Mouse (Mus musculus) heart, postnatal 14 days (tissue): Measurements from ENCODE around the gene Gnpat. TPM values are rescaled to one million over a fixed set of nuclear protein-coding genes. Genes with fewer than 3 reads are reported as not detected.
"Not testable (repeated sequence)": the region's sequence is repeated elsewhere in the genome, so short reads cannot be mapped to it uniquely, and the experiment has no call there.

Experiments used
- DNase-seq, 2 experiments: peaks; one replicate each; pipeline ENCODE4 v3.0.0; 2021 to 2022
- intact Hi-C: fragments of 180-260 bp; cut with DNase I; formaldehyde crosslinking; loops from one replicate; pipeline ENCODE4 v1.15.1; 2025
- total RNA-seq, 2 experiments: library from RNA; stranded (reverse); gene quantifications; 2 replicates each; pipeline ENCODE4 v1.2.3; 2021

Gene Gnpat
- total RNA-seq, 2 experiments from 2014 or later, result 148 to 164 TPM

DNA sequence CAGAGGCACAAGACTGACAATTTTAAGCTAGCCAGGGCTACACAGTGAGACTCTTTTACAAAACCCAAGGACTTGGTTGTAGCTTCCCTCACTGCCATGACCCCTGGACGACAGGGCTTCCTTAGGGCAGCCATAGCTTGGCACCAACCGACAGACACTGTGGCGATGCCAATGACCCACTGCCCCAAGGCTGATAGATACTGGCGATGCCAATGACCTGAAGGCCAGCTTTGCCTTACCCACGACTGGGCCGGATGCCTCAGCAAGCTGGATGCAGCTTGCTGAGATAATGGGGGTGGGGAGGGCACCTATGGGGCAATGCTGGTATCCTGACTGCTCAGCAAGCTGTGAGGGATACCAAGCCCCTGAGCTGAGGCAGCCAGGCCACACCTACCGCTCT is 21.9 kb upstream of the Gnpat start:
- no peak for DNase-seq
- intact Hi-C loops, result no loop called here

GRCm38 (mm10) chr8:124841775-124842174 is 21.1 kb upstream of the Gnpat start:
- DNase-seq, result no peak
- intact Hi-C loops, result no loop called here

- DNase-seq, intact Hi-C loops: not testable (repeated sequence)
These were observed 19.9 kb upstream of the Gnpat start for GRCm38 (mm10) chr8:124842929-124843328.

- DNase-seq, result no peak
- intact Hi-C loops, result no loop called here
These were observed 17.7 kb upstream of the Gnpat start for GRCm38 (mm10) chr8:124845131-124845530.

GRCm38 (mm10) chr8:124845573-124845972 is 17.3 kb upstream of the Gnpat start:
- intact Hi-C loops, result no loop called here
- DNase-seq, result no peak

- no peak for DNase-seq
- intact Hi-C loops, result no loop called here
These were observed 9.3 kb upstream of the Gnpat start for GRCm38 (mm10) chr8:124853511-124853910.

GRCm38 (mm10) chr8:124859466-124859865 is 3.4 kb upstream of the Gnpat start:
- DNase-seq, result peak; percentile 29 to 52
- intact Hi-C loops, result no loop called here

- intact Hi-C loops, result no loop called here
- DNase-seq, result peak in 1 of 2 experiments; percentile 43
These were observed 2.6 kb upstream of the Gnpat start for GRCm38 (mm10) chr8:124860188-124860587.

GRCm38 (mm10) chr8:124863163-124863677 is 387 bp downstream of the Gnpat start:
- no peak for DNase-seq

GRCm38 (mm10) chr8:124863729-124864128 is 896 bp downstream of the Gnpat start:
- intact Hi-C loops, result no loop called here
- DNase-seq, result no peak

More at GRCm38 (mm10) chr8:124863163-124863677, 387 bp downstream of the Gnpat start:
- intact Hi-C loops, result no loop called here

DNA sequence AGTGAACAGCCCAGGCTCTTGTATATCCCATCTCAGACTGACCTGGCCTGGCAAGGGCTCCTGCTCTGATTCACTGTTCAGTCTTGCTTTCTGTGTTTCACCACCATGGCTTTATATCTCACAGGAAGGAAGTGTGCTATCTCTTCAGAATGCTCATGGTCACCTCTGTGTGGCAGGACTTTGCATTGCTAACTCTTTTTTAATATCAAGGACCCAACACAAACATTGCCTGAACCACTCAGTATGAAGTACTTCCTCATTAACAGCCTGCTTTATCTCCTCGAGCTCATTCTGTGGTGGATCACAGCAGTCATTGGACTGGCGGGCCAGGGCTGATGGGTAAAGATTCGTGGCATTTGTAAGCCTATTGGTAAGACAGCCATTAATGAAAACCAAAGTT is 3.8 kb downstream of the Gnpat start:
- intact Hi-C loops, result no loop called here
- DNase-seq, result no peak

GRCm38 (mm10) chr8:124867126-124867525 is 4.3 kb downstream of the Gnpat start:
- DNase-seq, result no peak
- intact Hi-C loops, result no loop called here

DNA sequence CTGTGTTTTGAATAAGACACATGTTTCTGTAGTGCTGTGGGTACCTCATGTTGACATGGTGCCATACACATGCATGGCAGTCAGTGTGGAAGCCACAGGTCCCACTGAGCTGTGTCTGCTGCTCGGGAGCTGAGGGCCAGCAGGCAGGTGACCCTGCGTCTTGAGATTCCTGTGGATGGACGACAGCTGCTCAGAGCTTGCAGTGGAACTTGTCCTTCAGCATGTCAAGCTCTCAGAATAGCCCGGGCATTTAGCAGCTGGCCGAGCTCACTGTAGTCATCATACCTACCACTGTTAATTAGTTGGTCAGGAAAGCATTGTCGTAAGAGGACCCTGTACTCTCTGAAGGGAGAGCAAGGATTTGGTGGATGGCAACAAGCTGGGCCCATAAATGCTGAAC is 6.9 kb downstream of the Gnpat start:
- intact Hi-C loops, result no loop called here
- no peak for DNase-seq

- intact Hi-C loops, result no loop called here
- no peak for DNase-seq
These were observed 8.6 kb downstream of the Gnpat start for GRCm38 (mm10) chr8:124871474-124871873.

DNA sequence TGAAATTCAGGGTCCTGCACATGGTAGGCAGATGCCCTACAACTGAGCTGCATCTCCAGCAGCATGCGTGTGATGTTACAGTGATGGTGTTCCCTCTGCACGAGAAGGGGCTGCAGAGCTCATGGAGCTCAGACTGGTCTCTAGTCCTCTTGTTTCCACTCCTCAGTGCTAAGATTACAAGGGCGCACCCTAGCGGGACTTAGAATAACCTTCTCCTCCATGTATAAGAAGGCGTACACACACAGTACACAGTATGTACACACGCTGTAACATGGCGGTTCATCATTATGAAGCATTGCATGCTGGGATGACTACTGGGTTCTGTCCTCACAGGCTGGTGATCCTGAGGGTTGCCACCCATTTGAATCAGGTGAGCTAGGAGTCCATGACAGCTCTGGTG is 9.2 kb downstream of the Gnpat start:
- intact Hi-C loops, result no loop called here
- DNase-seq, result no peak

DNA sequence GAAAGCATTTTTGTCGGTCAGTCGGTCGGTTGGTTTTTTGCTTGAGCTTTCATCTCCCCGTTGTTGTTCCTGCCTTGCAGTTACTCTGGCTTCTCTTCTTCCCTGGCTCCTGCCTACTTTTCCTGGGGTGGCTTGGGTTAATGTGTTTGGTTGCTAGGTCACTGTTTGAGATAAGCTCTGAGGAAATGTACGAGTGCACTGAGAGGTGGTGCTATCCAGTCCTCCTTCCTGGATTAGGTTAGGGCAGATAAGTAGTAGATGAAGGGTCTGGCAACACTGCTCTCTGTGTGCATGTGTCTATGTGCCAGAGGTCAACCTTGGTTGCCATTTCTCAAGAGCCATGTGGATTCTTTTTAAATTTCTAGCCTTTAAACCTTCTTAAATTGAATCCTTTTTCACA is 9.9 kb downstream of the Gnpat start:
- DNase-seq, result no peak
- intact Hi-C loops, result no loop called here

GRCm38 (mm10) chr8:124878141-124878540 is 15.3 kb downstream of the Gnpat start:
- intact Hi-C loops, result no loop called here

GRCm38 (mm10) chr8:124878946-124879526 is 16.2 kb downstream of the Gnpat start:
- DNase-seq, result no peak
- intact Hi-C loops, result no loop called here

More at GRCm38 (mm10) chr8:124878141-124878540, 15.3 kb downstream of the Gnpat start:
- DNase-seq, result no peak

DNA sequence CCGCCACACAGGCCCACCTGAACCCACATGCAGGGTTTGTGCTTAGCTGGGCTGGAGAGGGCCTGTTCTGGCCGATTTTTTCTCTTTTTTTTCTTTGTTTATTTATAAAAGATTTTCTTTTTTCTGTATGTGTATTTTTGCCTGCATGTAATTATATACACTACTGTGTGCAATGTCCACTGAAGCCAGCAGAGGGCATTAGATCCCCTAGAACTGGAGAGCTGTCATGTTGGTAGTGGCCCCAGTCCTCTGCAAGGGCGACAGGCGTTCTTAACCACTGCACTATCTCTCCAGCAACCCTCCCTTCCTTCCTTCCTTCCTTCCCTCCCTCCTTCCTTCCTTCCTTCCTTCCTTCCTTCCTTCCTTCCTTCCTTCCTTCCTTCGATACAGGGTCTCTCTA is 25.6 kb downstream of the Gnpat start:
- DNase-seq, result no peak
- intact Hi-C loops, result no loop called here

GRCm38 (mm10) chr8:124892596-124892995 is 29.8 kb downstream of the Gnpat start:
- intact Hi-C loops, result no loop called here

DNA sequence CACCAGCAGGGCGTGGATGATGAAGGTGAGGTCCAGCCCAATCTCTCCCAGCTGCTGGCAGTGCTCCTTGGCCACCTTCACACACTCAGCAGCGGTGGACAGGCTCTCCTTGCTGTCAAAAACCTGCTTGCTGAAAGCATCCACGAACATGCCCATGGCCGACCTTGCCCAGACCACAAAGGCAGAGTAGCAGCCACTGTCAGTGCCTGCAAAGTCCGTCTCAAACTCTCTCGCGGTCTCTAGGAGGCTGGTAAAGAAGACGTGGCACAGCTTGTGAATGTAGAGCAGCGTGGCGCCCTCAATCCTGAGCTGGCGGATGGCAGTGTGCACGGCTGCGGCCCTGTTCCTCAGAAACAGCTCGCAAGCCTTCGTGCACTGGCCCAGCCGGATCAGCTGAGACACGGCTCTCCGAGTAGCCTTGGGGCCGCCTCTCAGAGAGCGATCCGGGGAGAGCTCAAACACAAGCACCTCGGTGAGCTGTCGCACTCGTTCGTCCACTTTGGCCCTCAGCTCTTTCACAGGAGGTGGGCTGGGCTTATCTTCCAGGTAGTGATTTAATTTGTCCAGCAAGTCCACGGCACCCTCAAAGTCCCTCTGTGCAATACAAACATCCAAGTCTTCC is 33.3 kb downstream of the Gnpat start:
- intact Hi-C loops, result loop anchor here (2.0 to 5.0 kb wide), 3 partner anchors 53 to 137 kb away; partner anchors contain the start of genes Egln1 and Tsnax
- no peak for DNase-seq

More at GRCm38 (mm10) chr8:124892596-124892995, 29.8 kb downstream of the Gnpat start:
- DNase-seq, result no peak
